Mouse (Mus musculus) testis, adult 2 months (tissue): ENCODE measurements around the gene Clpb. TPM values are rescaled to one million over a fixed set of nuclear protein-coding genes. Genes with fewer than 3 reads are reported as not detected.
A peak's percentile ranks its signal among the peaks of the same experiment; 100 is the strongest.

Experiments used
- H3K27ac ChIP-seq: fragments of 200-500 bp; 2 replicates; pipeline ENCODE4 v1.5.1; 2012; ENCODE audit warnings: low read depth, low read length; ENCODE audit not compliant: control insufficient read depth, insufficient read depth
- H3K27me3 ChIP-seq: fragments of 200-500 bp; 2 replicates; pipeline ENCODE4 v1.6.1; 2012; ENCODE audit warnings: mild to moderate bottlenecking, low read length, moderate library complexity; ENCODE audit not compliant: control insufficient read depth, insufficient read depth
- H3K36me3 ChIP-seq: fragments of 200-500 bp; 2 replicates; pipeline ENCODE4 v1.6.1; 2012; ENCODE audit warnings: mild to moderate bottlenecking, low read length; ENCODE audit not compliant: control insufficient read depth, insufficient read depth
- H3K4me1 ChIP-seq: fragments of 200-500 bp; 2 replicates; pipeline ENCODE4 v1.6.1; 2012; ENCODE audit warnings: low read length; ENCODE audit not compliant: control insufficient read depth, insufficient read depth
- H3K4me3 ChIP-seq: fragments of 200-500 bp; 2 replicates; pipeline ENCODE4 v1.5.1; 2012; ENCODE audit warnings: low read depth, mild to moderate bottlenecking, low read length, moderate library complexity, mixed read lengths; ENCODE audit not compliant: control insufficient read depth
- CTCF ChIP-seq: fragments of 200-500 bp; IDR thresholded peaks from 2 replicates; pipeline ENCODE4 v1.5.1; 2012; ENCODE audit warnings: low read depth, mild to moderate bottlenecking, inconsistent platforms, low read length, moderate library complexity; ENCODE audit not compliant: control insufficient read depth, insufficient read depth, insufficient replicate concordance
- POLR2A ChIP-seq: fragments of 200-500 bp; IDR thresholded peaks from 2 replicates; pipeline ENCODE4 v1.6.1; 2012; ENCODE audit warnings: low read depth, mild to moderate bottlenecking, inconsistent platforms, low read length, moderate library complexity; ENCODE audit not compliant: control insufficient read depth
- polyA plus RNA-seq: library from polyadenylated mRNA; depleted of rRNA; stranded (reverse); fragments of >200 nt; gene quantifications from 2 replicates; pipeline ENCODE4 v1.2.3, GENCODE M21; 2012

The Clpb gene
- polyA plus RNA-seq, 1 experiment = 866 TPM

DNA sequence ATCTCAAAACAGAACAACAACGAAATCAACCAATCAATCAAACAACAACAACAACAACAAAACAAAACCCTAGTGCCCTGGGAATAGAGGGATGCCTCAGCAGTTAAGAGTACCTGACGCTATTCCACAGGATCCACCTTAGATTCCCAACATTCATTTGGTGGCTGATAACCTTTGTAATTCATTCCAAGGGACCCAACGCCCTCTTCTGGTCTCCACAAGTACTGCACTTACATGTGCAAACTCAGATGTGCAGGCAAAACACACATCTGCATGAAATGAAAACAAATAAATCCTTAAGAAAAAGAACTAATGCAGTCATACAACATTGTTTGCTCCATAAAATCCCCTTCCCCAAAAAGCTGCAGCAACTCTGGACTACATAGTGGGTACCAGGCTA is 12.9 kb upstream of the Clpb start:
- Histone ChIP-seq H3K36me3 (no peaks in the 10 kb centered on the region), H3K4me3 (no peak overlapping the region), H3K27me3 (no peaks in the 10 kb centered on the region)

DNA sequence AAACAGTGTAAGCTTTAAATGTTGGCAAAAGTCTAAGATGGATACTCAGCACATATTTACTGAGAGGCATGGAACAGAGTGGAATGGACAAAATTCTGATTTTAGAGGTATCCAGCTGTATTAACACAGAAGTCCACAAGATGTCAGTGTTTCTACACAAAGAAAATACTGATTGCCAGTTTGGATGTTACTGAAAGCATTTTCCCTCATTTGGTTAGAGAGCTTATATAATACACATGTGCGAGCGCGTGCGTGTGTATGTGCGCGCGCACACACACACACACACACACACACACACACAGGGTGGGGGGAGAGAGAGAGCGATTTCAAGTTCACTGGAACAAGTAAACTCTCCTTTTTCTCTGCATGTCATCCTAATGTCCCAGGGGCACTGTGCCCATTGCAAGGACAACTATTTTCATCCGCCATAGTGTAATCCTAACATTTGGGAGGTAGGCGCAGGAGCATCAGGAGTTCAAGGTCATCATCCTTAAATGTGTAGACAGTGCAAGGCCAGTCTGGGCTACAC is 9.7 kb upstream of the Clpb start:
- TF ChIP-seq CTCF (no peak), POLR2A (no peak)
- H3K4me3 ChIP-seq = no peak overlapping the region

More for the DNA sequence above, 12.9 kb upstream of the Clpb start:
- Histone ChIP-seq H3K27ac (no peak overlapping the region), H3K4me1 (no peaks in the 10 kb centered on the region)
- no peak for TF ChIP-seq POLR2A
- TF ChIP-seq CTCF = no peak

DNA sequence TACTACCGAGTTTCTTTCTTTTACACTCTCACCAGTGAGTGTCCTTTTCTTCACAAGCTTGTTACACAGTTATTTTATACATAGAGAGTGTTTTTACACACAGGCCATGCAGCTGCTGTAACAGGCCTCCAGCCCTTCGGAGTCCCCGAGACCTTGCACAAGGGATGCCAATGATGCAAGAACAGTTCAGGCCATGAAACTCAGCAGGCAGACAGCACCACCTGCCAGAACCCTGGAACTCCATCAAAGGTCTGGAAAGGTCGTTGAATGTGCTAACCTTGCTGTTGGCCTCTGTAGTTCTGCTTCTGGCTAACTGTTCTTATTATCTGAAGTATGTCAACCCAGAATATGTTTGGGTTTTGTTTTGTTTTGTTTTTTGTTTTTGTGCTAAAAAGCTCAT is 8.5 kb upstream of the Clpb start:
- TF ChIP-seq CTCF = no peak
- no peak for TF ChIP-seq POLR2A
- no peaks in the 10 kb centered on the region for H3K4me1 ChIP-seq
- H3K4me3 ChIP-seq = no peak overlapping the region
- no peaks in the 10 kb centered on the region for H3K27me3 ChIP-seq
- no peak overlapping the region for H3K27ac ChIP-seq
- H3K36me3 ChIP-seq = no peaks in the 10 kb centered on the region

More for the DNA sequence above, 9.7 kb upstream of the Clpb start:
- Histone ChIP-seq H3K27ac (no peak overlapping the region), H3K4me1 (no peaks in the 10 kb centered on the region), H3K27me3 (no peaks in the 10 kb centered on the region), H3K36me3 (no peaks in the 10 kb centered on the region)

DNA sequence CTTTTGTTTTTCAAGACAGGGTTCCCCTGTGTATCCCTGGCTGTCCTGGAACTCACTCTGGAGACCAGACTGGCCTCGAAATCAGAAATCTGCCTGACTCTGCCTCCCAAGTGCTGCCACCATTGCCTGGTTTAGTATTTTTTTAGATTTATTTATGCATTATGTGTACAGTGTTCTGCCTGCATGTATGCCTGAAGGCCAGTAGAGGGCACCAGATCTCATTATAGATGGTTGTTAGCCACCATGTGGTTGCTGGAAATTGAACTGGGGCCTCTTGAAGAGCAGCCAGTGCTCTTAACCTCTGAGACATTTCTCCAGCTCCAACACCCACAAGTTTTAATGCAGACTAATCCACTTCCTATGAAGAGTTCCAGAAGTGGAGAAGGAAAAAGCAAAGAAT is 1.4 kb upstream of the Clpb start:
- no peaks in the 10 kb centered on the region for H3K27me3 ChIP-seq
- no peaks in the 10 kb centered on the region for H3K36me3 ChIP-seq
- peaks cover 3% of the 10 kb centered on the region; the same call in 1 of the 2 replicates for H3K4me1 ChIP-seq
- H3K4me3 ChIP-seq = no peak overlapping the region
- TF ChIP-seq CTCF (no peak), POLR2A (no peak)
- no peak overlapping the region for H3K27ac ChIP-seq

DNA sequence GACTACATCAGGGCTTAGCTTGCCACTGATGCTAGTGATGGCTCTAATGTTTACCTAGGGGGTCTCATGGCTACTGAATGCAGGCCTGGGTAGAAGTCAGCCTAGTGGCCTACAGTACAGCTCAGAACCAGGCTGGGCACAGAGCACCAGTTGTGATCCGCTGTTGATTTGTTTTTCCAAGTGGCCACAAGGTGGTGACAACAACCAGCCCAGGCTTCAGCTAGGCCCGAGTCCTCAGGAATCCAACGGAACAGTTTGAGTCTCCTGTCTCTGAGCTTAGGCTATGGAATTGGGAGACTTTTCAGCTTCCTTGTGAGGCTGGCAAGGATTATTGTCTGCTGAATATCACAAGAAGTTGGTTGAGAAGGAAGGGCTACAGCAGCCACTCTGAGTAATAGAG is 3.1 kb downstream of the Clpb start:
- TF ChIP-seq CTCF (peak; percentile 58; the same call in 1 of the 2 replicates), POLR2A (no peak)
- Histone ChIP-seq H3K4me1 (peaks cover 3% of the 10 kb centered on the region; the same call in 1 of the 2 replicates), H3K36me3 (no peaks in the 10 kb centered on the region), H3K27ac (no peak overlapping the region), H3K27me3 (no peaks in the 10 kb centered on the region), H3K4me3 (peak overlapping the region; percentile 66)

DNA sequence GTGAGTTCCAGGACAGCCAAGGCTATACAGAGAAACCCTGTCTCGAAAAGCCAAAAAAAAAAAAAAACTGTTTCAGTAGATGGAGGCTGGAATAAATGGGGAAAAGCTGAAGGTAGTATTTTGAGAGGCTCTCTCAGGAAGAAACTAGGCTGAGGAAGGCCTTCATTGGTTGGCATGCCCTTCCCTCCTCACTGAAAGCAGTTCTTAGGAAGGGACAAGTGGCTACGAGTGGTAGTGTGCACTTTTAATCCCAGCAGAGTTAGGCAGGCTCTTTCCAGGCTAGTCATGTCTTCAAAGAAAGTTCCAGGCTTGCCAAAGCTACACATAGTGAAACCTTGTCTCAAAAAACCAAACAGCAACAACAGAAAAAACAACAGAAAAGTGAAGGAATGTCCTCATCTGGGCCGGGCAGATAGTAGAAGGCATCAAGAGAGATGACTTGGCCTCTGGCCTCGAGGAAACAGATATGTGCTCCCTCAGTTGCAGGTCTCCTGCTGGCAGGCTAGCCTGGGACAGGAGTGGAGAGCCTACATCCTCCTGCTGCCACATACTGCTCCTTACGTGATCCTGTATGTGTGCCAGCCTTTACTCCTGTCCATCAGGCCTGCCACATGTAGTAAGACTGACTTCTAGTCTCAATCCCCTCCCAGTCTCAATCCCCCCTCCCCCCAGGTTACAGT is 8.3 kb downstream of the Clpb start:
- no peak overlapping the region for H3K27ac ChIP-seq
- no peak for TF ChIP-seq POLR2A
- no peak for TF ChIP-seq CTCF
- H3K27me3 ChIP-seq = no peaks in the 10 kb centered on the region

DNA sequence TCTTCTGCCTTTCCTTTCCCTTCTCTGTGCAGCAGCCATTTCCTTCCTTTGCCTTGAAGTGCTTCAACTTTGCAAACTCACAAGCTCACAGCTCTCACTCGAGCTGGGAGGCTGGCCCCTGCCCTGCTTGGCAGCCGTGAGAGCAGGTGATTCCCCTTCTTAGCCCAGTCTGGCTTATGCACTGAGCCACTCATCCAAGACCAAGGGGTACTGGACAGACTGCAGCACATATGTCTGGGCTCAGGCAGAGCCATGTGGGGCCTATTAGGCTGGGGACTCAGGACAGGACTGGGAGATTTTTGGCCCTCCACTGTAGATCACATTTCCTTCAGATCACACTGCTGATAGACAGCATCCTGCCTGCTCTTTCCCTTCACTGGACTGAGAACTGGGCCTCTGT is 10.1 kb downstream of the Clpb start:
- Histone ChIP-seq H3K27me3 (no peaks in the 10 kb centered on the region), H3K36me3 (no peaks in the 10 kb centered on the region), H3K27ac (no peak overlapping the region), H3K4me1 (peaks cover 2% of the 10 kb centered on the region; the same call in 1 of the 2 replicates), H3K4me3 (no peak overlapping the region)
- TF ChIP-seq POLR2A (no peak), CTCF (no peak)

More for the DNA sequence above, 8.3 kb downstream of the Clpb start:
- no peaks in the 10 kb centered on the region; the same call in 1 of the 2 replicates for H3K4me1 ChIP-seq
- H3K36me3 ChIP-seq = no peaks in the 10 kb centered on the region
- no peak overlapping the region for H3K4me3 ChIP-seq
